Mouse (Mus musculus): ENCODE measurements around the gene Creb3l1. TPM values are rescaled to one million over a fixed set of nuclear protein-coding genes. Genes with fewer than 3 reads are reported as not detected.

Gene Creb3l1
- polyA plus RNA-seq (2015; fragmentation: Illumina TruSeq; extraction: RNeasy Lipid Tissue Mini Kit (QIAGEN cat#74804); ENCODE audit: insufficient read depth, low replicate concordance) = 2.8 TPM

GRCm38 (mm10) chr2:92024274-92024672 lies at the start of gene Creb3l1:
Creb3l1 (minus strand) TSS chr2:92024502.

GRCm38 (mm10) chr2:91975581-91976541 lies 48.4 kb downstream of the Creb3l1 start, which contains the start of gene Dgkz:
Dgkz (minus strand) TSS chr2:91975864.

GRCm38 (mm10) chr2:91945483-91945882 lies 78.8 kb downstream of the Creb3l1 start, which contains the start of gene Gm9821:
Gm9821 (plus strand) TSS chr2:91945703.

Other genes with a start within 250 kb of the Creb3l1 start
- gene Chrm4, start 97.3 kb downstream of the Creb3l1 start, polyA plus RNA-seq (2015; fragmentation: Illumina TruSeq; extraction: RNeasy Lipid Tissue Mini Kit (QIAGEN cat#74804); ENCODE audit: insufficient read depth, low replicate concordance) = not detected
- gene Mdk, start 92.2 kb downstream of the Creb3l1 start, polyA plus RNA-seq (2015; fragmentation: Illumina TruSeq; extraction: RNeasy Lipid Tissue Mini Kit (QIAGEN cat#74804); ENCODE audit: insufficient read depth, low replicate concordance) = 3.0 TPM
- gene Gm9821, start 78.8 kb downstream of the Creb3l1 start, polyA plus RNA-seq (2015; fragmentation: Illumina TruSeq; extraction: RNeasy Lipid Tissue Mini Kit (QIAGEN cat#74804); ENCODE audit: insufficient read depth, low replicate concordance) = not detected
- gene Dgkz, start 48.6 kb downstream of the Creb3l1 start, polyA plus RNA-seq (2015; fragmentation: Illumina TruSeq; extraction: RNeasy Lipid Tissue Mini Kit (QIAGEN cat#74804); ENCODE audit: insufficient read depth, low replicate concordance) = 106 TPM
- 93.3 TPM for gene Phf21a, start 68.6 kb upstream of the Creb3l1 start, polyA plus RNA-seq (2015; fragmentation: Illumina TruSeq; extraction: RNeasy Lipid Tissue Mini Kit (QIAGEN cat#74804); ENCODE audit: insufficient read depth, low replicate concordance)

Data from spleen, adult 10 weeks (tissue).